Mouse (Mus musculus) brain, embryonic 14.5 days (tissue): ENCODE results near the gene Ptpn5.

ENCODE experiments used
- CTCF ChIP-seq: fragments of 200-500 bp; IDR thresholded peaks from 2 replicates; pipeline ENCODE4 v1.5.1; 2012; ENCODE audit warnings: inconsistent platforms, mild to moderate bottlenecking, moderate library complexity, borderline replicate concordance; ENCODE audit not compliant: insufficient read depth, insufficient read length; ENCODE audit errors: extremely low read depth
- POLR2A ChIP-seq: fragments of 200-500 bp; IDR thresholded peaks from 2 replicates; pipeline ENCODE4 v1.6.1; 2012; ENCODE audit warnings: mild to moderate bottlenecking, inconsistent platforms, borderline replicate concordance; ENCODE audit not compliant: poor library complexity, insufficient read depth, insufficient read length, severe bottlenecking; ENCODE audit errors: extremely low read depth

GRCm38 (mm10) chr7:47106949-47107348 lies 26.5 kb downstream of the Ptpn5 start:
- no peak for TF ChIP-seq CTCF
- TF ChIP-seq POLR2A: no peak
